Mouse (Mus musculus) right cerebral cortex, adult 18-20 months (tissue): ENCODE results near the gene H2-T23.
"Not testable (repeated sequence)": the region's sequence is repeated elsewhere in the genome, so short reads cannot be mapped to it uniquely, and the experiment has no call there.

Experiments used
- DNase-seq: peaks from one replicate; pipeline ENCODE4 v3.0.0; 2022; ENCODE audit warnings: mixed read lengths

H2-T23 gene

DNA sequence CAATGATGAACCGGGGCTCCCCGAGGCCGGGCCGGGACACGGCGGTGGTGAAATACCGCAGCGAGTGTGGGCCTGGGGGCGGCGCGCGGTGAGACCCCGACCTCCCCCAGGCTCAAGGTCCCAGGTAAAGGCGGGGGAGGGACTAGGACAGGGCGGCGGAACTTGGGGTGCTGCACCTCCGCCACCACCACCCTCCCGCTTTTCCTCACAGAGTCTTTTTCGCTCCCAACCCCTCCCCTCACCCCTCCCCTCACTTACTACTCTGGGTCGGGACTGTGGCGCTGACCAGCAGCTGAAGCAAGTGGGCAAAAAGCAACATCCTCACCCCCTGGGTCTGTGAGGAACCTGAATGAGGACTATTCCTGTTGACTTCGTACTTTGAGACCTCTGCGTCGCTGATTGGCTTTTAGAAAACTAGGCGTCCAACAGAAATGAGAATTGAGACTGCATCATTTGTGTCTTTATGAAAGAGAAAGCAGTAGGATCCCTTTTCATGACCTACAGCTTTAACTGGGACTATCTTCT lies at the start of gene H2-T23:
Gene H2-T23 (minus strand): TSS at position 505 of the 525 bp plus-strand sequence.
- not testable (repeated sequence) for DNase-seq

DNA sequence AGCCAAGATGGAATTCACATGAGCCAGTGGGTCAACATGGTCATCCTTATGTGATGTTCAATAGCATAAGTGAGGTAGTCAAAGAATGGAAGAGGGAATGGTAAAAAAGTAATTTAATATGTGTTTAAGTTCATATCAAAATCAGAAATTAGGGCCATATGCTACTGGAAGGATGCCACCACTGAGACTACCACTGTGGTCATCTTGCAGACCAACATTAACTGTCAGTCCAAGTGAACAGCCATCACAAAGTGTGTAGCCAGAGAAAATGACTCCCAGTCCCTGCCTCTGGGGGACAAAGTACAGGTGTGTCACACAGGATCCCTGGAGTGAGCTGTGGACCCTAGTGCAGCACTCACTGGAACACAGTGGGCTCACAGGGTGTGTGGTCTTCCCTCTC lies 49.2 kb upstream of the H2-T23 start:
- not testable (repeated sequence) for DNase-seq

DNA sequence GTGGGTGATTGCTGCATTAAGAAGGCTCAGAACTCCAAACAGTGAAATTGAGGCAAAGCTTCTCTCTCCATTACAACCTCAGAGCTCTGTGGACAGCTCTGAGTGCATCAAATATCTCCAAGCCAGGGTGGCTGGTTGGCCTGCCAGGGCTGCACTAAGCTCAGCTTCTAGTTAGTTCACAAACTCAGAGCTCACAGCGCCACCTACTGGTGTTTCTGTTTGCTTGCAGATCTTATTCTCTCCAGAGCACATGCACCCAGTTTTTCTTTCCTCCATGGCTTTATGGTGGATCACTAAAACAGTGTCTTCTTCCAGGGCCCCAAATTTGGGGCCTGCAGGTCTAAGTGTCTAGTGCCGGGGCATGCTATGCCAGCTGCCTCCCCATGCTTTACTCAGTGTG lies 28.2 kb upstream of the H2-T23 start:
- peak; percentile 90 for DNase-seq

DNA sequence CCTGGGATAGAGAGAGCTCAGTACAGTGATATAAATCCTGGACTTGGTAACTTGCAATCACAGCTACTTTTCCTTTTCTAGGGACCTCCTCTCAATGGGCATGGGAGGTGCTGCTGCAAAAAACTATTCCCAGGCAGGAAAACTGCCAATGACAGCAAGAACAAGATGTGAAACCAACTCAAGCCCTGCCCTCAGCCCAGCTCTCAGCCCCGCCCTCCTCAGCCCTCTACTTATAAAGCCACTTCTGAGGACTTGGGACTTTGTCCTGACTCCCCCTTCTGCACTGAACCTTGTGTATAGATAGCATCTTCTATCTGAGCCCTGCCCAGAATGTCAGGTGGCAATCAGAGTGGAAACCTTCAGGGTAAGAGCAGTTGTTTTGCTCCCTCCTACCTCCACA lies 25.7 kb upstream of the H2-T23 start, which contains the start of gene Gm11127:
Gene Gm11127 (minus strand): TSS at position 10 of the 400 bp plus-strand sequence.
- DNase-seq = not testable (repeated sequence)

- DNase-seq = not testable (repeated sequence)
Observed at GRCm38 (mm10) chr17:36057927-36058326, 25.3 kb upstream of the H2-T23 start.

GRCm38 (mm10) chr17:36043286-36043685 lies 10.6 kb upstream of the H2-T23 start:
- DNase-seq = no peak

DNA sequence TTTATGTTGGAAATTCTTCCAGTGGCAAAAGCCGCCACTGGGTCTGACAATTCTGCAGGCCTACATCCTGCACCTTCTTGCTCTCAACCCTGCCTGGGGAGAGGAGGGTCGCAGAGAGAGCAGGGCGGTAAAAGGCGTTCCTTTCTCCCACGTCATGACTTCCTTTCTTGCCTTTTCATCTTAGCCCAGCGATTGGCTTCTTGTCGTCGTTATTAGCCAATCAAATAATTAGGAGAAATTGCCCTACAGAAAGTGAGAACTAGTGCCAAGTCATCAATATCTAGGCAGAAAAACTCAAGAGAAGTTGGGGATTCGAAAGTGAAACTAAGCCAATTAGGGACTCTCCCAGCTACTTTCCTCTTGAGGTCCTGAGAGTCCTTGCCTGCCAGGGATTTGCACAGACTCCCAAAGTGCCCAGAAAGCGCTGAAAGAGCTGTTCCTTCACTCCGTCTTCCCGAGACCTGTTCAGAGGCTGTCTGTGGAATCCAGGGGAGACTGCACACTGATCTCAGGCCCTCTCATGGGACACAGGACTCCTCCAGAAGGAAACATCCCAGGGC lies 10.0 kb upstream of the H2-T23 start, which contains the start of the genes H2-T22 and Gm6034:
Gene H2-T22 (minus strand): TSS at position 138 of the 560 bp plus-strand sequence.
Gene Gm6034 (plus strand): TSS at position 352 of the 560 bp plus-strand sequence.
- DNase-seq = peak; percentile 81

- DNase-seq = not testable (repeated sequence)
Observed at GRCm38 (mm10) chr17:36042055-36042454, 9.4 kb upstream of the H2-T23 start.

- not testable (repeated sequence) for DNase-seq
Observed at GRCm38 (mm10) chr17:36040604-36041003, 7.9 kb upstream of the H2-T23 start.

DNA sequence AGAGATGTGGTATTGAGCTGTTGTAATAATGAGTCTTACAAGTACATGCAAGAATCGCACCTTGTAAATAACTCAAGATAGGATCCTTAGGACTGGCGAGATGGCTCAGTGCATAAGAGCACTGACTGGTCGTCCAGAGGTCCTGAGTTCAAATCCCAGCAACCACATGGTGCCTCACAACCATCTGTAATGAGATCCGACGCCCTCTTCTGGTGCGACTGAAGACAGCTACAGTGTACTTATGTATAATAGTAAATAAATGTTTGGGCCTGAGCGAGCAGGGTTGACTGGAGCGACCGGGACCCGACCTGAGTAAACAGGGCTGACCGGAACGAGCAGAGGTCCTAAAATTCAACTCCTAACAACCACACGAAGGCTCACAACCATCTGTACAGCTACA lies 3.5 kb upstream of the H2-T23 start:
- not testable (repeated sequence) for DNase-seq

GRCm38 (mm10) chr17:36035010-36035638 lies 2.5 kb upstream of the H2-T23 start:
- peak; percentile 66 for DNase-seq

DNA sequence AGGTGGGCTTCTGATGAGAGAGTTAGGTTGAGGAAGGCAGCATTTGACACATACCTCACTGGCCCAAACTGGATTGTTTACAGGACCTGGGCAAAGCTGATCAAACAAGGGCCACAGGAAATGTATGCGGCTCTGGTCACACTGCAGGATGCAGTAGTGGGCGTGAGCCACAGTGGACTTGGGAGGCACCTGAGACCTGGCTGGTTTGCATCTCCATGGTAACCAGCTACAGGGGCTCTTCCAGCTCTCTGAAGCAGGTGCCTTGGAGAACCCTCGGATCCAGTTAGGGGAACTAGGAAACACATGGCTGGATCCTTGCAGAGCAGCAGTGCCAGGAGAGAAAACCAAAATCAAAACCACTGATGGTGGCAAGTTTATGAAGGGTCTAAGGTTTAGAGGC lies 1.9 kb upstream of the H2-T23 start:
- not testable (repeated sequence) for DNase-seq

- not testable (repeated sequence) for DNase-seq
Observed at GRCm38 (mm10) chr17:36031583-36032331, 898 bp downstream of the H2-T23 start.

DNA sequence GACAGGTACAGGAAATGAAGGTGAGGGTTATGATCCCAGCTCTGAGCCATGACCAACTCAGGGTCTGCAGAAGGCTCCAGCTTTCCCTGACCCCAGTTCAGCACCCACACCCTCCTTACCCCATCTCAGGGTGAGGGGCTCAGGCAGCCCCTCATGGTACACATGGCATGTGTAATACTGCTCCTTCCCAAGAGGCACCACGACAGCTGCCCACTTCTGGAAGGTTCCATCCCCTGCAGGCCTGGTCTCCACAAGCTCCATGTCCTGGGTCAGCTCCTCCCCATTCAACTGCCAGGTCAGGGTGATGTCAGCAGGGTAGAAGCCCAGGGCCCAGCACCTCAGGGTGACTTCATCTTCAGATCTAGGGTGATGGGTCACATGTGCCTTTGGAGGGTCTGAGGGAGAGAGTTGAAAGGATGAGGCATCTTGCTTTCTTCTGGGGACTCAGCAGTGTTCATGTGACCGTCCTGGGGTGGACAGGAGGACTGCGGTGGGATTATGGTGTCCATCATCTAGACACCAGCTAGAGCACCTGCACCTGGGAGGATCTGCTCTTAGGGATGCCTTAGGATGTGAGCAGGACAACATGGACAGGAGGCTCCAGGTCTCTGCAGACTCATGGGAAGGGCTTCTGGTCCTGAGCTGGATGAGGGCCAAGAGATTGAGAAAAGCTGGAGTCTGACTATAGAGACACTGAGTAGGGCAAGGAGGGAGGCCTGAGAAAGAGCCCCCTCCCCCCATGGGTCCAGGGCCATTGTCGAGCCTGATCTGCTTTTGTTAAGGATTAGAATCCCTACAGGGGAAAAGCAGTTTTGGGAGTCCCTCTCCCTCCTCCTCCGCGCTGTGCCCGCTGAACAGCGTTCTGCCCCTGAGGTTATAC lies 1.7 kb downstream of the H2-T23 start:
- not testable (repeated sequence) for DNase-seq

GRCm38 (mm10) chr17:36030046-36030702 lies 2.5 kb downstream of the H2-T23 start:
- not testable (repeated sequence) for DNase-seq

DNA sequence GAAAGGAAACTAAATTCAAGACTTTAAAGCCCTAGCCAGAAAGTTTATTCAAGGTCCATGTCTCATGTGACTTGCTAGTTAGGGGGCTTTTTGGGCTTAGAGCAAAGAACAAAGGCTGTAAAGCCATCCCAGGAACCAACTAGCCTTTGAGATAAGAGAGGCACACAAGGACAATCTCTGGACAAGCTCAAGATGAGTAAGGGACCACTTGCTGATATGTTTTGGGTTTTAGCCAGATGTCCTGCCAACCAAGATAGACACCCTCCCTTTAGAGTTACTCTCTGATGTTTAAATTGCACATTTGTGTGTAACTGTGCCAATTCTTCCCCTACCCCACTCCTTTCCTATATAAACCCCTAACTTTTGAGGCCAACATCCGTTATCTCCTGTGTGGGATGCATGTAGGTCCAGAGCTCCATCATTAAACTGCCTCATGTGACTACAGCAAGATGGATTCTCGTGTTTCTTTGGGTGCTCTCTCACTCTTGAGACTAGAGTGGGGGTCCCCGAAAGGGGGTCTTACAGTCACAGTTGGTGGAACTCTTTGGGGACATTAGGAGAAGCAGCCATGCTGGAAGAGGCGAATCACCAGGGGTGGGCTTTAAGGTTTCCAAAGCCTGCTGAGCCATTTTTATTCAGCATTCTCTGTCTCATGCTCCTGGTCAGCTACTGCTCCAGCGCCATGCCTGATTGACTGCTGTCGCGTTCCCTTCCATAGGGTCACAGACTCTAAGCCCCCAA lies 3.6 kb downstream of the H2-T23 start:
- DNase-seq = no peak

- DNase-seq = no peak
Observed at GRCm38 (mm10) chr17:36027663-36028062, 5.0 kb downstream of the H2-T23 start.

GRCm38 (mm10) chr17:36025901-36026300 lies 6.8 kb downstream of the H2-T23 start:
- DNase-seq = no peak

- DNase-seq = no peak
Observed at GRCm38 (mm10) chr17:36025197-36025596, 7.5 kb downstream of the H2-T23 start.

DNA sequence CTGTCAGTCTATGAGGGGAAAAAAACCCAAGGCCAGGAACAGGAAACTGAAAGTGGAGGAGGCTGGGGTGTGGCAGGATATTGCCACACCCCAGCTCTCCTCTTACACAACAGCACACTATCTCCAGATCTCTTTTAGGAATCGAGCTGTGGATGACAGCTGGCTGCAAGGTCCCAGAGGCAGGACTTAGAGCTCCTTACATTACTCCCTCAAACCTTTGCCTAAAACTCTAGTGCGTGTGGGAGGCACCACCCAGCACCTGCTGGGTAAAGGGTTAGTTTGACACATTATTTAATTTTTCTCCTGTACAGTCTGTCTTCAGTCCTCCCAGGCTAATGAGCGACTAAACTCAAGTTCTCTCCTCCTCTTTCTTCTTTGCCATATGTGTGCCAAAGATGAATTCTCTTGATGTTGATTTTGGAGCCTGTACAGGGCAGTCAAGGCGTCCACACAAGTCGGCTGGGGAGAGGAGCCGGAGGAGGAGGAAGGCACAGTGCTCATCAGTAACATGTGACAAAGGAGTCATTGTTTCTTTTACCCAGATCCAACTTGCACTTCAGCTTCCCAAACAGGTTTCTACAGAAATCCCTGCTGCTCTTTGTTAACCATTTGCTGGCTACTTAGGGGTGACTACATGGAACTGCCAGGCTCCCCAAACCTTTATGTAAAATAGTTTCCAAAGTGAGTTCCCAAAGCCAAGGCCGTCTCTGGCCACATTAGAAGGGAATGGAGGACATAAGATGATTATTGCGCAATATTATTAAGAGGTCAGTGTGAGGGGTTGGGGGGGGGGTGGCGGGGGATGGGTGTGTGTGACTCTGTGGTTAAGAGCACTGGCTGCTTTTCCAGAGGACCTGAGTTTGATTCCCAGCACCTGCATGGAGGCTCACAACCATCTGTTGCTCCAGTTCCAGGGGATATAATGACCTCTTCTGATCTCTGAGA lies 8.7 kb downstream of the H2-T23 start:
- DNase-seq = peak; percentile 46
